Mouse (Mus musculus) lung, postnatal 10 days (tissue): ENCODE results near the gene Psmd7.
"Not testable (repeated sequence)": the region's sequence is repeated elsewhere in the genome, so short reads cannot be mapped to it uniquely, and the experiment has no call there.

Source experiments
- DNase-seq: peaks from one replicate; pipeline ENCODE4 v3.0.0; 2021

Gene Psmd7

GRCm38 (mm10) chr8:107587995-107588780 is at the start of gene Psmd7:
Gene Psmd7 (minus strand): TSS chr8:107588464.
- peak; percentile 97 for DNase-seq

GRCm38 (mm10) chr8:107633734-107634133 is 45.5 kb upstream of the Psmd7 start:
- no peak for DNase-seq

GRCm38 (mm10) chr8:107629701-107630100 is 41.4 kb upstream of the Psmd7 start:
- no peak for DNase-seq

- DNase-seq: no peak
These were observed 40.4 kb upstream of the Psmd7 start for GRCm38 (mm10) chr8:107628501-107629149.

- DNase-seq: no peak
These were observed 39.6 kb upstream of the Psmd7 start for GRCm38 (mm10) chr8:107627881-107628280.

- not testable (repeated sequence) for DNase-seq
These were observed 36.0 kb upstream of the Psmd7 start for GRCm38 (mm10) chr8:107624301-107624700.

- DNase-seq: no peak
These were observed 33.8 kb upstream of the Psmd7 start for GRCm38 (mm10) chr8:107621930-107622623.

GRCm38 (mm10) chr8:107621136-107621535 is 32.9 kb upstream of the Psmd7 start:
- no peak for DNase-seq

GRCm38 (mm10) chr8:107618499-107618898 is 30.2 kb upstream of the Psmd7 start:
- peak; percentile 33 for DNase-seq

- DNase-seq: no peak
These were observed 25.1 kb upstream of the Psmd7 start for GRCm38 (mm10) chr8:107613411-107613810.

GRCm38 (mm10) chr8:107610845-107611244 is 22.6 kb upstream of the Psmd7 start:
- DNase-seq: no peak

GRCm38 (mm10) chr8:107608751-107609150 is 20.5 kb upstream of the Psmd7 start:
- no peak for DNase-seq

GRCm38 (mm10) chr8:107603026-107603425 is 14.8 kb upstream of the Psmd7 start:
- DNase-seq: peak; percentile 77

- no peak for DNase-seq
These were observed 11.4 kb upstream of the Psmd7 start for GRCm38 (mm10) chr8:107599691-107600090.

GRCm38 (mm10) chr8:107597731-107598130 is 9.5 kb upstream of the Psmd7 start:
- DNase-seq: no peak

GRCm38 (mm10) chr8:107594817-107595216 is 6.6 kb upstream of the Psmd7 start:
- no peak for DNase-seq

- DNase-seq: no peak
These were observed 5.9 kb upstream of the Psmd7 start for GRCm38 (mm10) chr8:107593967-107594729.

- DNase-seq: no peak
These were observed 752 bp downstream of the Psmd7 start for GRCm38 (mm10) chr8:107587429-107587994.

GRCm38 (mm10) chr8:107582136-107582535 is 6.1 kb downstream of the Psmd7 start:
- DNase-seq: no peak

GRCm38 (mm10) chr8:107581536-107581935 is 6.7 kb downstream of the Psmd7 start:
- no peak for DNase-seq

GRCm38 (mm10) chr8:107580879-107581278 is 7.4 kb downstream of the Psmd7 start:
- DNase-seq: no peak

GRCm38 (mm10) chr8:107578541-107578940 is 9.7 kb downstream of the Psmd7 start:
- no peak for DNase-seq

- no peak for DNase-seq
These were observed 10.1 kb downstream of the Psmd7 start for GRCm38 (mm10) chr8:107578132-107578531.
